Mouse (Mus musculus): ENCODE data around the gene Zfp213.

The Zfp213 gene

DNA sequence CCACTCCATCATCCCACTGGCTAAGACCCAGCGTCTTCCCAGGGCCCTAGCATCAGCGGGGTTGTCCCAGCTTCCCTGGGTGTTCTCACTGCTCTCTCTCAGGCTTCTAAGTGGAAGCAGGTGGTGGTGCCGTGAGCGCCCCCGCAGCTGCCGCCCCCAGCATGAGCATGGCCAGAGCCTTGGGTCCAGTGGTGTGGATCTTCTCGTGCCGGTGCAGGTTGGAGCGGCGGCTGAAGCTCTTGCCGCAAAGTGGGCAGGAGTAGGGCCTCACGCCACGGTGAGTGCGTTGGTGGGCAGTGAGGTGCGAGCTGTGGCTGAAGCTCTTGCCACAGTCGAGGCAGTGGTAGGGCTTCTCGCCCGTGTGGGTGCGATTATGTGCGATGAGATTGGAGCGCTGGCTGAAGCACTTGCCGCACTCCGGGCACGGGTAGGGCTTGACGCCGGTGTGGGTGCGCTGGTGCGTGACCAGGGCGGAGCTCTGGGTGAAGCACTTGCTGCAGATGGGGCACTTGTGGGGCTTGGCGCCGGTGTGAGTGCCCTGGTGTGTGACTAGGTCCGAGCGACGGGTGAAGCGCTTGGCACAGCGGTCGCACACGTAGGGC lies 12.0 kb upstream of the Zfp213 start:
- in situ Hi-C loops (cut with MboI; ENCODE audit: low sequenced_read_pairs) = no loop called here

DNA sequence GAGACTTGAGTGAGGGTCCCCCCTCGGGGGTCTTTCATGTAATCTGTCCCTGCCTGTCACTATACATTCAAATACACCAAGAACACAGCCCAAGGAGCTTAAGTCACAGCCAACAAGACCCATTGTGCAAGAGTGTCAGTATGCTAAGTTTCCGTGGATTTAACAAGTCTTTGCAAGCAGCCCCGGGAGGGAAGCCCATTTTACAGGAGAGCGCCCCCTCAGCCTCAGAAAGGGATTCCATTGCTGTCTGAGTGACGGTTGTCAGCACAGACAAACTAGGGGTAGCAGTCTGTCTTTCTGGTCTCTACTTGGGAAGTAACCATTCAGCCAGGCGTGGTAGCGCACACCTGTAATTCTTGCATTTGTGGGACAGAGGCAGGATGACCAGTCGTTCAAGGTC lies 10.1 kb upstream of the Zfp213 start:
- in situ Hi-C loops (cut with MboI; ENCODE audit: low sequenced_read_pairs) = no loop called here

DNA sequence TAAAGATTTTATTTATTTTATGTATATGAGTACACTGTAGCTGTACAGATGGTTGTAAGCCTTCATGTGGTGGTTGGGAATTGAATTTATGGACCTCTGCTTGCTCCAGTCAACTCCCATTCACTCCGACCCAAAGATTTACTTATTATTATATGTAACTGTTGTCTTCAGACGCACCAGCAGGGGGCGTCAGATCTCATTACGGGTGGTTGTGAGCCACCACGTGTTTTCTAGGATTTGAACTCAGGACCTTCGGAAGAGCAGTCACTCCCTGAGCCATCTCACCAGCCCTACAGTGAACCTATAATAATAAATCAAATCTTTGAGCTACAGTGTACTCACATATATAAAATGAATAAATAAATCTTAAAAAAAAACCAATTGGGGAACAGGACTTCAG lies 8.0 kb upstream of the Zfp213 start:
- in situ Hi-C loops (cut with MboI; ENCODE audit: low sequenced_read_pairs) = no loop called here

DNA sequence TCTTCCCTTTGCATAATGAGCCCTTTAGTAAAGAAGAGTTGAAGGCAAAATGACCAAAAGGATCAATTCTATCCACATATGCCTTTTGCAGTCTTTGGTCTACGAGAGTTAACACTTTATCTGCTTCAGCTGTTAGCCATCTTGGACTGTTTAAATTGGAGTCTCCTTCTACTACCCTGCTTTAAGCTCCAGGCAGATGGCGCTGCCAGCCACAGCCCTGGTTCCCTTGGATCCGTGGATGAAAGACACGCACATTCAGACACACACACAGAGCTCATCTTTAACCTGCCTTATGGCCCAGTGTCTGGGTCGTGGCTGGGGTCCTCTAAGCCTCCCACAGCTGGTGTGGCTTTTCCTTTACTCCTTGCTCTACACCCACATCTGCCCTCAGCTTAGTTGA lies 7.0 kb upstream of the Zfp213 start:
- in situ Hi-C loops (cut with MboI; ENCODE audit: low sequenced_read_pairs) = no loop called here

DNA sequence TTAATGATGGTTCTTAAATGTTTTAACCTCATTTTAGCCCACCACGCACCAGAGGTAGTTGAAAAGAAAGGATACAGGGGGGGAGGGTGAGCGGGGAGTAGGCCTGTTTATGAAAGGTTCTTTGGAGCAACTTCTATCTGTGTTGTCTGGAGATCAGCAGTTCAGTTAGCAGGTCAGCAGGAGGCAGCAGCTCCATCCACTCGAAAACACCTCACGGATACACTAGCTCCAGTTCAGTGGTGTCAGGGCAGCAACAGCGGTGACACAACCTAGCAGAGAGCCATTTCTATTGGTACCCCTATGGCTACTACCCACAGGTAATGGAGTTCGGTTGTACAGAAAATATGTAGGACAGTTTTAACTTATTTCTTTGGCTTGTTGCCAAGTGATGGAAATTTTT lies 6.0 kb upstream of the Zfp213 start:
- in situ Hi-C loops (cut with MboI; ENCODE audit: low sequenced_read_pairs) = no loop called here

DNA sequence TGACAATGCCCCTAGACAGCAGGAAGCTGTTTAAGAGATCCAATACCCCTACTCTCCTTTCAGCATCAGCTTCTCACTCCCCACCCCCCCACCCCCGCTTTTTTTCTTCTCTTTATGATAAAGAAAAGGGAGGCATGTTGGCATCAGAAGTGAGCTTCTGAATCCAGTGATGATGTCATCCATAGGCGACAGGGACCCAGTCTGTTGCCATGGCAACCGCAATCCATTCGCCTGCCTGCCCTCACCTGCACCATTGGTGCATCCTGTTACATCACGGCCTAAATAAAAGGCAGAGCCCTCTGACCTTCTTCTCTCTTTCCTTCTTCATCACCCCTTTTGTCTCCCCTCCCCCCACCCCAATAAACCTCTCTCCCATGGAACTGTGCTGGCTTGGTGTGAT lies 4.3 kb upstream of the Zfp213 start:
- in situ Hi-C loops (cut with MboI; ENCODE audit: low sequenced_read_pairs) = loop anchor here (5.0 kb wide), 1 partner anchor 34 kb away; the partner anchor contains the start of gene Zscan10

DNA sequence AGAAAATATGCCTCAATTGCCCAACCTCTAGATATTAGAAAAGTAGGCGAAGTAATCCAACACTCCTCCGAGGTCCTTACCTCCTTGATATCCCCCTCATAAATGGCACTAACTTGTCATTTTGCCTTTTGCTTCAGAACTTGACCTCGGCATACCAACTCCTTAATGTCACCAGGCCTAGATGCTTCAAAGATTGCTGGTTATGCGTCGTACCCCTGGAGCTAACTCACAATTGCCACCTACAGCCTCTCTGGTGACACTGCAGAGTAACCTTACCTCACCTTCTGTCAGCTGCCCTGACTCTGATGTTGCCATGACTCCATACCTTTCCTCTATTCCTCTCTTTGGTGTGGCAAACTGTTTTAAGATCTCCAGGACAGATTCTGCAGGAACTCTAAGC lies 2.7 kb upstream of the Zfp213 start:
- in situ Hi-C loops (cut with MboI; ENCODE audit: low sequenced_read_pairs) = loop anchor here (5.0 kb wide), 1 partner anchor 36 kb away; the partner anchor contains the start of gene Zscan10

DNA sequence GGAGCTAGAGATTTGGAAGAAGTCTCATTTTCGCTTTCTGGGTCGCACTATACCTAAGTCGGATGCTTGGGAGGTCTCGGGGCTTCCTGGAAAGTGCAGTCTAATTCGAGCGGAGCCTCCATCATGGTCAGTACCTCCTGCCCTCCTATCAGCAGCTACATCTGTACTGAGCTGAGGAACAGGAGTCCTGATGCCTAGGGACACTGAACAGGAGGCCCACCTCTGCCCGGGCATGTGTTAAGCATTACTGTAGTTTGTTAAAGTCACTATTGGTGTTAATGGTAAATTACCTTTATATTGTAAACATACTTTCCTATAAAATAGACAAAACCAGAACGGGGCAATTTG lies 304 bp upstream of the Zfp213 start:
- in situ Hi-C loops (cut with MboI; ENCODE audit: low sequenced_read_pairs) = no loop called here

DNA sequence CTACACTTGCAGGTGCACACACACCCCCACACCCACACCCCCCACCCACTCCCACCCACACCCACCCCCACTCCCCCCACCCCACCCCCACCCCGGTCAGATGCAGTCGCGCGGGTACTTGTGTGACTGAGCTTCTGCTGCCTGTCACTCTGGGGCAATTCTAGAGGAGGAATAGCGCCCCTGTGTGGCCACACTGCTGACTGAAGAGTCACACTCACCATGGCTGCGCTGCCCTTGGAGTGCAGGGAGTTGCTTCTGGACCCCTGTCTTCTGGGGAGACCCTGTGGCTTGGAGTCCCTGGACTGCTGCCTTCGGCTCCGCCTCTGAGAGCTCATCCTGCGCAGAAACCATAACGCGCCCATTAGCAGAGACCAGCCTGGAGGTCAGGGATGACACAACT lies 4.3 kb downstream of the Zfp213 start:
- in situ Hi-C loops (cut with MboI; ENCODE audit: low sequenced_read_pairs) = no loop called here

DNA sequence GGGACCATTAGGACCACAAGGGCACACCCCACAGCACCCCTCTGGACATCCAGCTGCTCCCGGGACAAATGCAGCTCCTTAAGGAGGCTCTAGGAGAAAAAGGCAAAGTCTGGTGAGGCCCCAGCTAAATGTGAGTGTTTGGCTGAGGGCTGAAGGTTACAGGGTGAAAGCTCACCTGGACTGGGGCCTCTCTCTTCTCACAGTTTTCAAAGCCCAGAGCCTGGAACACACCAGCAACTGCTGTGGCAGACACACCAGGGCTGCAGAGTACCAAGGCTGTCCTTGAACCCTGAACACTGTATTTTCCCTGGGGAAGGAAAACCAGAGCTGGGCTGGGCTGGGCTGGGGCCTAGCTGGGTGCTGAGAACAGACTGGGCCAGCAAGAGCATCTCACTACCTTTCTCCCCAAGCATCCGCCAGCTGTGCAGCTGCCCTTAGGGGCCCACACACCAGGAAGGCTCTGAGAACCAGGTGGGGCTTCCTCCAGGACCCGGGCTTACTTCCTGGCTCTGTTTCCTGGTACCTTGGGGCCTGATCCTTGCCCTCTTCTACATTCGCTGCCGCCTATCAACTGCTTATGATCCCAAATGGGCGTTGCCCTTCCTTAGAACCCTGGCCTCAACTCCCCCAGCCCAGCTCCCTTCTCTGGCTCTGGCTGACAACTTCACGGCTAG lies 8.7 kb downstream of the Zfp213 start:
- in situ Hi-C loops (cut with MboI; ENCODE audit: low sequenced_read_pairs) = no loop called here

DNA sequence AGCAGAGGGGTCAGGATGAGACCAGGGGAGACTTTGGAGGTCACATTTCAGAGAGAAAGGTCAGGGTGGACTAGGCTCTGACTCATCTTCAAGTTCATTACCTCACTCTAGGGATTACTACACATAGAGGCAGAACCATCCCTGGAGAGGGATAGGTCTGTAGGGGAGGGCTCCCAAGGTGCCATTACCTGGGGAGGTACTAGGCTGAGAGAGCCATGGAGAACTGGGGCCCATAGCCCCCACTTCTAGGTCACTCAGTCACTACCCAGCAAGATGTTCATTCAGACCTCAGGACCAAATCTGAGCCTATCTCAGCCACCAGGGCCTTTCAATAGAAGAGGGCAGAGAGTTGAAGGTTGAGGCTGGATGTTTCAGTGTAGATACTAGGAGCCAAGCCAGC lies 9.7 kb downstream of the Zfp213 start:
- in situ Hi-C loops (cut with MboI; ENCODE audit: low sequenced_read_pairs) = no loop called here

DNA sequence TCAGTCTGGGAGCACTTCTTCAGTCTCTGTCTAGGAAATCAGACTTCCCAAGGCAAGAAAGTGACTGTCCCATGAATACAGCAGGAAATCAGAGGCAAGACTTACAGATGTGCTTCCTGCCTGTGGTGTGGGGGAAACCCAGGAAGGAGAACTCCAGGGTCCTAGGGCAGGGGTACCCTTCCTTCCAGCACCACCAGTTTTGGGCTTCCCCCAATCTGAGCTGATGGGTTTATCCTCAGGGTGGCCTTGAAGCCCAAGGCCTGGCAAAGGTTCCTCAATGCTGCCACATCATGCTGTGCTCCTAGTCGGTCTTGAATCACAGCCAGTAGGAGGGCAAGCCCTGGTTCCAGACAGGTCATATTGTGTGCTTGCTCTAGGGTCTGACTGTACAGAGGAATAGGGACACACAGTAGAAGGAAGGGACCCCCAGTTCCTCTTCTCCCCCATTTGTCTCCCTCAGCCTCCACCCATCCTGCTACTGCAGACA lies 10.4 kb downstream of the Zfp213 start:
- in situ Hi-C loops (cut with MboI; ENCODE audit: low sequenced_read_pairs) = no loop called here

DNA sequence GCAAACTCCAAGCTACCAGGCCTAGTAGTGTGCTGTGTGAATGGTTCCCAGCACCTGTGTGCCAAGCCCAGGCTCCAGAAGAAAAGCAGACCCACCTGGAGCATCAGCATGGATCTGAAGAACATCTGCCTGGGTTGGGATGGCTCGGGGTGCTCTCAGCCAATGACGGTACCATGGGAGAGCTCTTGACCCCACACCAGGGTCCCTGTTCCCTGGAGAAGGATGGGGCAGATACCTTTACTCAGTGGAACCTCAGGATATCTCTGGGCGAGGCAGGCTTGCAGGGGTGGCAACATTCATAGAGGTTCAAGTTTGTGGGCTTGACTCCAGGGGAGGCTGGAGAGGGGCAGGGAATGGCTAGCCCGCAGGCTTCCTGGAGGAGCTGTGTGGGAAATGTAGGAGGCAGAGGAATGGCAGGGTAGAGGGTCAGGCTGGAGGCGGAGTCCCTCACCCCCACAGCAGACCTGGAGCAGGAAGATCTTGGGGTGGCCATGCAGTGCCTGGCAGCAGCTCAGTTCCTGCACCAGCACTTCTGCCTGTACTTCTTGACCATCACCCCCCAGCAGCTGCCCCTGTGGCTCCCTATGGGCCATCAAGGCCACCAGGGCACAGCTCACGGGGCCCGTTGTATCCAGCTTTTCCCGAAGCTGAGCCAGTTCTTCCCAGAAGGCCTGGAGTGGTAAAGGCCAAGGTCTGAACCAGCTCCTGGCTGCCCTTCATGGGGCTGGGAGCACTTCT lies 11.0 kb downstream of the Zfp213 start:
- in situ Hi-C loops (cut with MboI; ENCODE audit: low sequenced_read_pairs) = no loop called here

DNA sequence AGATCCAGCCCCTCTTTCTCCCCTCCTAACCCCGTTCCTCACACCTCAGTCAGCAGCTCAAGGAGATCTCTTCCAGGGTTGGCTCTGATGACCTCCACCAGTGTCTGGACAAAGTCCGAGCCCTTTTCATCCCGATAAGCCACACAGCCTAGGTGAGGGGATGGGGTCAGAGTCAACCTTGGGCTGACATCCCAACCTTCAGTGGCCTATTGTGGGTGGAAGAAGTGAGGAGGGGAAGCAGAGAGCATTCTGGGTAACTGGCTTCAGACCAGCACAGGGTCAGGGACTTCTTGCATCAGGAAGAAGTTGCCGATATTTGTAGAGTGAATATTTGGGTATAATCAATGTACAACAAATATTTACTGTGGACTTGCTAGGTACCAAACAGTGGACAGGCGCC lies 12.1 kb downstream of the Zfp213 start:
- in situ Hi-C loops (cut with MboI; ENCODE audit: low sequenced_read_pairs) = no loop called here

DNA sequence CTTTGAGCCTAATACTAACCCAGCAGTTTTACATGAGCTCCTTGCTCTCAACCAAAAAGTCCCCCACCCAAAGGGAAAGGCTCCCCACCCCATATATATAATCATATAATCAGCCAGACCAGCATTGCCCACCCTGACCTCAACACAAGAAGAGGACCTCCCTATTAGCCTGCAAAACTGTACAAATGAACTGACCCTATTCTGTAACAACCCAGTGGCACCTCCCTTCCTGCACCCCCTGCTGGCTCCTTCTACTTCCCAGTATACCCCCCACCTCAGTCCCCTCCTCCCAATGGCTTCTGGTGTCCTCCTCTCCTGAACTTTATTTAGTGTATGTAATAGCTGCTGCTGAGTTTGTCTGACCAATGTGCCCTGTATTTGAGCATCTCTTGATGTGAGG lies 12.6 kb downstream of the Zfp213 start:
- in situ Hi-C loops (cut with MboI; ENCODE audit: low sequenced_read_pairs) = no loop called here

DNA sequence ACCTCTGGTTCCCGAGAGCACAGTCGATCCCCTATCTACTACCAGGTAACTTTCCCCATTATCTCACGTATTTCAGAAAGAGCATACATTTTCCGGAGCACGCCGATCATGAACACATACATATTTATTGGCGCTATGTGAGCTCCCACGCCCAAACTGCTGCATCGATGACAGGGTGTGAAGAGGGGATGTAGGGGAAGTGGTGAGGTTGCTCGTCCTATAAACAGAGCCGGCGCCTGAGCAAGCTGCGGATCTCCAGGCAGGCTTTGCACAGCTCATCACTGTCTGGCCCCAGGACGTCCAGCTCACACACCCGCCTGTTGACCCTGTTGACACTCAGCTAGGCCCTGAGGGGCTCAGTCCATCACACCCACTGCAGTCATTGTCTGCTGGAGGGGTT lies 13.2 kb downstream of the Zfp213 start:
- in situ Hi-C loops (cut with MboI; ENCODE audit: low sequenced_read_pairs) = no loop called here

DNA sequence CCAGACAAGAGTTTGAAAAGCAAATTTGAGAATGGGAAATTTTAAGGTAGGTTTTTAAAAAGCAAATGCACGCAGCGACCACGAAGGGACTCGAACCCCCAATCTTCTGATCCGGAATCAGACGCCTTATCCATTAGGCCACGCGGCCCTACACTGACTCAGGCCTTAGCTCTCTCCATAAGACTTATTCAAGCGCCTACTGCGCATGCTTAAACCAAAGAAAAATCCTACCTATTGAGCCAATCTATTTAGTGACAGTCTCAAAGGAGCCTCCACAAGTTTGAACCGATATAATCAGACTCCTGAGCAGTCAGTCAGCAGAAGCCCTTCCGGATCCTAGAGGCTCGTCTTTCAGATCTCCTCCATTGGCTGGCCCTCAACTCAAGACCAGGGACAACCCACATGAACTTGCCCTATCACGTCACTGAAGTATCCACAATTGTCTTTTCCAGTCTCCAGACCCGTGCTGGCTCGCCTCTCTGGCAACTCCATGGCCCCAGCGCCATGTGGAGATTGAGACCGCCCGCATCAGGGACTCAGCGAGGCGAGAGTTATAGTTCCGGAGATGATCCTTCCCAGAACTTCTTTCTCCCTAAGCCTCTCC lies 13.7 kb downstream of the Zfp213 start:
- in situ Hi-C loops (cut with MboI; ENCODE audit: low sequenced_read_pairs) = no loop called here

DNA sequence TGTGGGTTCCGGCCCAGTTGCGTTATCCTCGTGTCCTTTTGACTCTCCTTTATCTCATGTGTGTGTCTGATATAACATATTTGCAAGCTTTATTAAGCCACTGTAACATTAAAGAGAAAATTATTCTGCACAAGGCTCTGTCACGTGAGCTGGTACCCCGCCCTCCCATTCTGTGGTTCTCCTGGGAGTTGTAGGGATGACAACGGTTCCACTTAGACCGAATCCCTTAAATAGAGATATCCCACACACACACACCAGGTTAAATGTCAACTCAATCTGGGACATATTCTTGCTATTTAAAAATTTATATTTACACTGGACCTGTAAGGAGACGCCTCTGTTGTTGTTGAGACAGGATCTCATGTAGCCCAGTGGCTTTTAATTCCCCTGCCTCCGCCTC lies 14.6 kb downstream of the Zfp213 start:
- in situ Hi-C loops (cut with MboI; ENCODE audit: low sequenced_read_pairs) = no loop called here

DNA sequence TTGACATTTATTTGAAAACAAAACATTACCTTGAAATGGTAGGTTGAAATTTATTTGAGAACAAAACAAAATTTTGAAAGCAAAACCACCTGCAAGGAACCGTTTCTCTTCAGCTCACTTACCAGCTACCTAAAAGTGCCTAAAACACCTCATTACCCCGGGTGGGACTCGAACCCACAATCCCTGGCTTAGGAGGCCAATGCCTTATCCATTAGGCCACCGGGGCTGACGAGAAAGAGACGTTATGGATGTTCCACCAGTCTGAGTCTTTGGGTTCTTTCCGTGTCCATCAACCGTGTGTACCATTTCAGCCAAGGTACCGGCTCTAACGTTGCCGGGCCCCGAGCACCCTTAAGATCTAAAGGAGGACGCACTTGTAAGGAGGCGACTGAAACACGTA lies 15.4 kb downstream of the Zfp213 start:
- in situ Hi-C loops (cut with MboI; ENCODE audit: low sequenced_read_pairs) = no loop called here

DNA sequence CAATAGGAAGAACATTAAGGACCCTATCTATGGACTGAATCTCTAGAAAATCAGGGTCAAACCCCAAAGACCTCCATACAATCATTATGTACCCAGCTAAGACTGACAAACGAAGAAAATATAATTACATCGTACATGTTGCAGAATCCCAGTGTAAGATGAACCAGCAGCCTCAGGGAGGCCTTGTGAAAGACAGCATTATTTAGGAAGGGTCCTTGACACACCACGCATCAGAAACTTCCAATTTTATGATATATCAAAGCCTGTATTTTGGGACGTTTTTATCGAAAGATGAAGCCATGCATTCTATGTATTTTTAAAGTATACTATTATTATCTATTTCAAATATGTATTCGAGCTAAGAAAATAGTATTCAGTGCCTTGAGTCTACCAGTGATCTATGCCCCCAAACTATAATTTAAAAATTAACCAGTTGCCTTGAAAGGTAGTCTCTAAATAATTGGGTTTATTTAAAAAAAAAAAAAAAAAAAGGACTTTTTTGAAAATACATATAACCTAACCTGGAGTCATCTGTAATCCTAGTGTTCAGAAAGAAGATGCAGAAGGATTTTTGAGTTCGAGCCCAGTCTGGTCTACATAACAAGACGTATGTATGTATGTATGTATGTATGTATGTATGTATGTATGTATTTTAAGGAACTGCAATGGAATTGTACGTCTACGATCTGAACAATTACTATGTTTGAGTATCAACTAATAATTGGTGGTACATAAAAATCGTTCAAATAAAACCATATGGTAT lies 16.2 kb downstream of the Zfp213 start:
- in situ Hi-C loops (cut with MboI; ENCODE audit: low sequenced_read_pairs) = no loop called here

All from CH12F3 (cell line).